Mouse (Mus musculus): ENCODE results near the gene Sppl2b. TPM values are rescaled to one million over a fixed set of nuclear protein-coding genes. Genes with fewer than 3 reads are reported as not detected.

The Sppl2b gene
- total RNA-seq, 1 experiment from 2014 or later = 48.5 TPM

DNA sequence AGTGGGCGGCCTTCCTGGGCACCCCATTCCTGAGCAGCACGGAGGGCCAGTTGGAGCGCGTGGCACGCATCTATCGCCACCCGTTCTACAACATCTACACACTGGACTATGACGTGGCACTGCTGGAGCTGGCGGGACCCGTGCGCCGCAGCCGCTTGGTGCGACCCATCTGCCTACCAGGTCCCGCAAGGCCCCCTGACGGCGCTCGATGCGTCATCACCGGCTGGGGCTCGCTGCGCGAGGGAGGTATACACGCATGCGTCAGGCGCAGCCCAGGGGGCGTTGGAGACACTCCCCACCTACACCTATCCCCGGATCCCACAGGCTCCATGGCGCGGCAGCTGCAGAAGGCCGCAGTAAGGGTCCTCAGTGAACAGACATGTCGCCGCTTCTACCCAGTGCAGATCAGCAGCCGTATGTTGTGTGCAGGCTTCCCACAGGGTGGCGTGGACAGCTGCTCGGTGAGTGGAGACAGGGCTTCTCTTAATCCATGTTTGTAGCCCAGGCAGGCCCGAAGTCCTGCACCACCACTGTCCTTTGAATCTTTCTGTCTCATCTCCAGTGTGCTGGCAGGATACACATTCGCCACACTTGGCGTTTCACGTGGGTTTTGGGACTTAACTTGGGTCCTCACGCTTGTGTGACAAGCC is 42.9 kb downstream of the Sppl2b start:
- DNase-seq = peak; percentile 51

DNA sequence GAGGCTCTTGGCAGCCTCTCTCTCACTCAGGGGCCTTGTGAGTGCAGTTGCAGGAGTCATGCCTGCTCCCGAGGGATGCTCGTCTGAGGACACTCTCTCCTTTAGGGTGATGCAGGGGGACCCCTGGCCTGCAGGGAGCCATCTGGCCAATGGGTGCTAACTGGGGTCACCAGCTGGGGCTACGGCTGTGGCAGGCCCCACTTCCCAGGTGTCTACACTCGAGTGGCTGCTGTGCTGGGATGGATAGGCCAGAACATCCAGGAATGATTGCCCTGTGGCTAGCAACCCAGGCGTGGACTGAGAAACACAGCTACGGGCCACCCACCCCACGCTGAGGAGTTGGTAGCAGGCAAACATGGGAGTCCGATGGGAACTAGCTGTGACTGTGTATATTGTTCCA is 44.0 kb downstream of the Sppl2b start:
- no peak for DNase-seq

DNA sequence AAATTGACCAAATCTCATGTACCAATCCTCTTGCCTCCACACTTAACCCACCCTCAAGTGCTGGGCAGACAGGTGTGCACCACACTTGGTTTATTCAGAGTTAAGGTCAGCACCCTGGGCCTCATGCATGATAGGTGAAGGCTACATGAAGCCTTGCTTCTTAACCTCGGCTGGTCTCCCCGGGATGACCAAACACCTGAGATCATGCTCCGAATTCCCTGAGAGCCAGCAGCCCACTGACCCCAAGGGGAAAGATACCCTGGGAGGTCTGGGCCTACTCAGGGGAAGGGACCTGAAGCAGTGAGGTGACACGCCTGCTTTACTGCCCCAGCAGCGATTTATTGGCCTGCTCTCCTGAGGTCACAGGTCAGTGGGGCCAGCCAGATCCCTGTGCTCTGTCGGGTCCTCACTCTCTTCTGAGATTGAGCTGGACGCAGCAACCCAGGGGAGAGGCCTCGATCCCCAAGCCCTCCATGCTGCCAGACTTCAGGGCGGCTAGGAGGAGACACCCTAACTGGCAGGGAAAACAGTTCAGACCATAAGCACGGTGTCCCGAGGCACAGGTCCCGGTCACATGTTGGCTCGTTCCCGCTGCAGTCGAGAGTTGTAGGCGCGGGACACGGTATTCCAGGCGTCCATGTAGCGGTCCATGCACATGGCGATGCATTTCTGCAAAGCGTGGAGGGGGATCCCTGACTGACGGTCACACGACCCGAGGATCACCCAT is 44.7 kb downstream of the Sppl2b start:
- DNase-seq = no peak

DNA sequence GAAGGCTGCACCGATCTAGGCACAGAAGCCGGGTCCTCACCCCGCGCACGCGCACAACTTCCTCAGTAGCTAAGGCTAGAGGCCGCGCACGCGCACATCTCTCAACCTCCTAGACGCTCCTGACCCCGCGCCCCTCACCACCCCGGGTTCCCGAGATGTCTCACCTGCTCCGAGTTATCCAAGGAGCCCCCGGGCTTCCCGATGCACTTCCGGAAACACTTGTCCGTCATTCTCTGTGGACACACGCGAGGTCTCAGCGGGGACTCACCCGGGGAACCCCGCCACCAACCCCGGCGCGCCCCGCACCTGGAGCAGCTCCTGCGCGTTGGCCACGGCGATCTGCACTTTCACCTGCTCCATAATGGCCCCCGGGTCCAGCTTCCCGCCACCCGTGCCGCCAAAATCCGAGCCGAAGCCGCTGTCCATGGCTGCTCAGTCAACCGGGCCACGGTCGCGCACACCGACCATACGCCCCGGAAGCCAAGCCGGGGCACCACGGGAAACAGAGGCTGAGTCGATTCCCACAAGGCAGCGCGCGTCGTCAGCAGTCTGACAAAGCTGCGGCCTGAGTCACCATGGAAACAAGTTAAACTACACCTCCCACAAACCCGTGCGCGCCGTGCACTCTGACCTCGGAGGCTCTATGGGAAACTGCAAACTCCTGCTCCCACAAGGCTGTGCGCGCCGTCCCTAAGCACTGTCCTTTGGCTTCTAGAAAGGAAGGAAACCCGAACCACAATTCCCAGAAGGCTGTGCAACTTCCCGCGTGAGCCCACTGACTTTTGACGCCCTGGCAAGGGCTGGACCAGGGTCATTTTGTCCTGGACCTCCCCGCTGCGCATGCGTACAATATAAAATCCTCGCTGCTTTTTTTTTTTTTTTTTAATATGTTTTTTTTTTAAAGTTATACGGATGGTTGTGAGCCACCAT is 45.5 kb downstream of the Sppl2b start, which contains the start of gene Timm13:
Gene Timm13, minus strand, starts transcription at position 652 of the 930 bp plus-strand sequence.
- DNase-seq = peak; percentile 94

DNA sequence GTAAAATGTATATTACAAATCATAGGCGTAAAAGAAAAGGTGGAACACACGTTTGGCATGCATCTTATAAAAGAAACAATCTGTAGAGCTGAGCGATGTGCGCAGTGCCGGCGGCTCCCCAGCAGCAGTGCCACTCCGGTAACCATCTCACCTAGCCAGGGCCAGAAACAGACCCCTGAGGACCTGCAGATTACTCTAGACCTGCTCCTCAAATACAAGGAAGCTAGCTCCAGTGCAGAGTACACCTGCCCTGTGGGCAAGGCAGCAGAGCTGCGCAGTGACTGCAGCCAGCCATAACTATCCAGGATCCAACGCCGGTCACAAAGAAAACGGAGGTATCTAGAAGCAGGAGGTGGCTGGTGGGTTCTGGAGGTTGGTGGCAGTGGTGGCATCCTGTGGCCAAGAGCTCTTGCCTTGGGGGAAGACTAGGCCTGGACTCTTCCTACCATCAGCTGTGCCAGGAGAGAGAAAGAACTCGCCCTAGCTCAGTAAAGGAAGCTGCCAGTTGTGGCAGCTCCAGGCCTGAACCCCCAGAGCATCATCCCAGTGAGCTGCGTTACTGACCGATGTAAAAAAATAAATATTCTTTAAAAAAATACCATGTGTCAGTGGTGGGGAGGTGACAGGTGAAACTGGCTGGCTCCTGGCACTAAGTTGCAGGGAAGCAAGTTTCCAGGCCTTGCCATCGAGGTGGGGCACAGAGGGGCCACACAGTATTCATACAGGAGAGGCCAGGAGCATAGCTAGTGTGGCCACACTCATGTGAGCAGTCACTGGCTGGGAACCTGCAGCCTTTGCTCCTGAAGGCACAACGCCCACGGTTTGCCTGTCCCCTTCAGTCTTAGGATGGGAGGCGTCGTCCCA is 46.6 kb downstream of the Sppl2b start:
- no peak for DNase-seq

DNA sequence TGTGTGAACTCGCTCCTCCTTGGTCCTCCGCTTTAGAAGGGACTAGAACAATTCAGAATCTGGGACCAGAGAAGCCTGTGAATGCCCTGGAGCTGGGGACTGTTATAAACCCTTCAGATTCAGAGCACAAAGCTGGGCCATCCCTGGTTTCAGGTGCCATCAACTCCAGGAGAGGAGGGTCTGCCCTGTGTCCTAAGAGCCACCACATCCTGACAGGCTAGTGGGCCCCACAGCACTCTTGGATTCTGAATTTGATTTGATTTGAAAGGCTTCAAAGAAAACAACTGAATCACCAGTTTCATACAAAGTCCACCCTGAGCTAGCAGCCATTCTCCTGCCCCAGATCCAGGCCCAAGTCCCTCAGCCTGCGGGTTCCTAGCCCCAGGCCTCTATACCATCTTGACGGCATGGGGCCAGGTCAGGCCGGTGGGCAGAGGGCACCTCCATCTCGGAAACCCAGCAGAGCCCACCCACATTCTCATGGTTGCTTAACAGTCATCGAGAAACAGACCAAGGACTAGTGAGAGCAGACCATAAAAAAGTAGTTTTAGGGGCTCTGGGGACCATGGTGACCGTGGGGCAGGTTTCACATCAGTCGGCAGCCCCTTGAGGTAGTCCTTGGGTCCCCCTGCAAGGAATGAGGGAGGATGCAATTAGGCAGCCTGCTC is 47.3 kb downstream of the Sppl2b start:
- DNase-seq = no peak

DNA sequence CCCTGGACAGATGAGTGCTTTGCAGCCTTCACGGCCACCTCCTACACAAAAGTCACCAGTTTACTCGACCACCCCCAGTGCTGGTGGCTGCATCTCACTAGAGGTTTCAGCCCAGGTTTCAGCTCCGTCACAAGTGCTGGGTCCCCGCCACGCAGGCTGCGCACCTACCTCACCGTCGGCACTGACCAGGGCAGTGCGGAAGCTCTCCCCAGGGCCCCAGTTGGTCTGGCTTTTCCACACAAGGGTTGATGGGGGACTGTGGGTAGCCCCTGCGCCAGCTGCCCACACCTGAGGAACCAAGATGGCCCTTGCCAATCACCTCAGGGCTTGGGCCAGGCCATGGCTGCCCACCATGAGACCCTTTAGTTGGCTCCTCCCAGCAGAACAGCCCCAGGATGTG is 48.2 kb downstream of the Sppl2b start:
- DNase-seq = no peak

DNA sequence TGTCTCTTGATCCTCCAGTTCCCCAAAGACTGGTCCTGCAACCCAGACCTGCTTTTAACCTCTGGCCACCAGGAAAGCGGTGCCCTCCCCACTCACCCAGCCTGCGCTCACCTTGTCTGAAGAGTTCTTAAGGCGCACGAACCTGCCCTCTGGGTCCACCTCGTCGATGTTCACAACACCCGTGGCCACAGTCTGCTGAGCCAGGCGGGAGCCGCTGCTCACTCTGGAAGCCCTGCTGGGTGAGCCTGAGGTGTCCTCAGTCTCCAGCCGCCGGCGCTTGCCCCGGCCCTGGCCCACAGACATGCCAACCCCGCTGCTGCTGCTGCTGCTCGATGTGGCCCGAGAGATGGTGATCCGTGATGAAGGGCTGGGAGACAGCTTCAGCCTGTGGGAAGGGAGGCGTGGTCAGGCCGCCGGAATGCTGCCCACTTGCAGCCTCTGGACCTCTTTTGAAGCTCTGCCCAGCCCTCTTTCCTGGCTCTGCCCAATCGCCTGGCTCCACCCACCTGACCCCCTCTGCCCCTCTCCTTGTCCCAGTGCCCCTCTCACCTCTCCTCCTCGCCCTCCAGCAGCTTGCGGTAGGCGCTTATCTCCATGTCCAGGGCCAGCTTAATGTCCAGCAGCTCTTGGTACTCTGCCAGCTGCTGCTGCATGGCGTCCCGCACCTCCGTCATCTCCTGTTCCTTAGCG is 49.1 kb downstream of the Sppl2b start:
- DNase-seq = peak; percentile 31

DNA sequence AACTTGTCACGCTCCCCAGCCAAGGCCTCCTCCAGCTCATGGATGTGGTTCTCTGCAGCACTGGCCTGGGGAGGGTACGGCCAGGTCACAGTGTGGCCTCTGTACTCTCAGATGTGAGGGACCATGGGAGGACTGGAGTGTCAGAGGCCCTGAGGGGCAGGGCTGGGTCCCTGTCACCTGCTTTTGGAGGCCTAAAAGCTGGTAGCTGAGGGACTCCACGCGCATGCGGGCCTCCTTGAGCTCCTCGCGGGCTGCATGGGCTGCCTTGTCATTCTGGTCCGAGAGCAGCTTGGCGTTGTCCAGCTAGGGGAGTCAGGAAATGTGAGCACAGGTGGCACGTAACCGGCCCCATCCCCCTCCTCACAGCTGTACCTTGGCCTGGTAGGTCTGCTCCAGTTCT is 49.6 kb downstream of the Sppl2b start:
- DNase-seq = no peak

DNA sequence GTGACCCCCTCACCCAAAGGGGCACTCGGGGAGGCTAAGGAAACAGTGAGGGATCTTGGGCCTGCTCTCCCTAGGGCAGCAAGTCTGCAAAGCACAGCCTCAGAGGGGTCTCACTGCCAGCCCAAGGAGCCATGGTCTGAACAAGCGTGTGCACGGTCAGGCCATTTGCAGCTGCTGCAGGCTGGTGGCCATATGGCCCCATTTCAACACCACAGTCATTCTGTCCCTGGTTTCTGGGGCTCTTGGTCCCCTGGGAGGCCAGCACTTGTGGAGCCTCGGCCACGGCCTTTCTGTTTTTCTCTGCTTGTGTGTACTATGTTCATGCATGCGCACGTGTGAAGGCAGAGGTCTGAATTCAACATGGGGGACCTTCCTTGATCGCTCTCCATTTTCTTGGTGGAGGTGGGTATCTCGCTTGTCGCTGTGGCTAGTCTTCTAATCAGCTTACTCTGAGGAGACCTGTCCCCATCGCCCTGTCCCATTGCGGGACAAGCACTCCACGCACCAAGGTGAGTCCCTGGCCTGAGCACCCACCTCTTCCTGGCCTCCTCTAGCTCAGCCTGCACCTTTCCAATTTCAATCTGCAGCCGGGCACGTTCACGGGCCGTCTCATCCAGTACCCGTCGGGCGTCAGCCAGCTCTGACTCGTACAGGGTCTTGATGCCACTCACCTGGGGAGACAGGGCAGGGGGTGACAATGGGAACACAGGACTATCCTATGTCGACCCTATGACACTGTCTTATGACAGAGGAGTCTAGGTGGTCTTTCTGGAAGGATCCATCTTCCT is 54.5 kb downstream of the Sppl2b start:
- DNase-seq = no peak

DNA sequence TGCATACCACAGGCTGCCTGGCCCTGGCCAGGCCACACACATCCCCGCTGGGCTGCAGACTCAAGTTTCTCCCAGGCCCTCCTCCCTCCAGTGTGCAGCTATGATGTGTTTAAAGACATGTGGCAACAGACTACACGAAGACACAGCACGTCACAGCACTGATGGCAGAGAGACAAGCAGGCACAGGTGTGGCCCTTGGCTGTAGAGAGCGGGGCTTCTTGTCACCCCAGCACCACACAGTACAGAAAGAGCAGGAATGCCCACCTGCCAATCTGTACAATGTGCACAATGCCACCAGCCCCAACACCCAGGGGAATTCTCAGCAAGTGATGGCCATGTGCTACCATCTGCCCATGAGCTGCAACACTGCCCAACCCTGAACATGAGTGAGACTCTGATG is 56.3 kb downstream of the Sppl2b start:
- DNase-seq = no peak

DNA sequence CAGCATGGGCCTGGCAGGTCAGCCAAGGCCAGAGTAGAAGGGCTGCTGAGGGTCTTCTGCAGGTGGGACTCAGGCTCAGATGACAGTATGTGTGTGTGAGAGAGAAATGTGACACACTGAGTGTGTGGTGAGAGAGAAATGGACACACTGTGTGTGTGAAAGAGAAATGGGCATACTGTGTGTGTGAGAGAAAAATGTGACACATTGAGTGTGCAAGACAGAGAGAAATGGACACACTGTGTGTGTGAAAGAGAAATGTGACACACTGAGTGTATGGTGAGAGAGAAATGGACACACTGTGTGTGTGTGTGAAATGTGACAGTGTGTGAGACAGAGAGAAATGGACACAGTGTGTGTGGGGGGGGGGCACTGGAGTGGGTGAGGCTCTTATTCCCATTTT is 56.8 kb downstream of the Sppl2b start:
- DNase-seq = no peak

DNA sequence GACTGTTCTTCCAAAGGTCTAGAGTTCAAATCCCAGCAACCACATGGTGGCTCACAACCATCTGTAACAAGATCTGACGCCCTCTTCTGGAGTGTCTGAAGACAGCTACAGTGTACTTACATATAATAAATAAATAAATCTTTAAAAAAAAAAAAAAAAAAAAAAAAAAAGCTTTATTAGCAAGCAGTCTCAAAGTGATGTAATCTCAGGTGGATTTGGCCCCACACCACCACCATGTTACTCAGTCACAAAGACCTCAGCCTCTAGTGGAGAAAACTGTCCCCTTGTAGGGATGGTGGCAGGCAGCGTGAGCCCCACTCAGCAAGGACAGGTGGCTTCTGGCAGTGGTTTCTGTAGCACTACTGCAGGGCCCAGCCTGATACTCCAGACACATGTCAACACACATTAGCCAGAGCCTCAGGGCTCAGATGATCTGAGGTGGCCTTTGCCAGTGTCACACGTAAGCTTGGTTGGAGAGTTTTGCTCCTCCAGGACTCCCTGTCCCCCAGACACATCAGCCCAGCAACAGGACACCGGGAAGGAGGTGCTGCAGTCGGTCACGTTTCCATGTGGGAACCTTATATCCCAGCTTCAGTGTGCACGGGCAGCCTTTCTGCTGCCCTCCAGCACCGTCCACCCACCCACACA is 58.4 kb downstream of the Sppl2b start:
- no peak for DNase-seq

DNA sequence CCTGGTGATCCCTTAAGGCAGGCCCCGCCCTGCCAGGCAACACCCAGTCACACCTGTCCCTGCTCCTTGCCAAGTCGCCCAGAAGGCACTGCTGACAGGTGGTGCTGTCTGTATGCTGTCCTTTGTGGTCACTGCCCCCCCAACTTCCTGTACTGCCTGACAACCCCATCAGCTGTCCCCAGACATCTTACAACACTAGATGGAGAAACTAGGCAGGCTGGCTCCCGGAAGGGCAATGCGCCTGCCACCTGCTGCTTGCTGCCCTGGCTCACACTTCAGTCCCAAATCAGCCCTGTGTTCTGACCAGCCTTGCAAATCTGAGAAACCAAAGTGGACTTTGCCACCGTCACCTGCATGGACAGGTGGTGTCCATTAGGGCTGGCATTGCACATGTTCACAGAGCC is 59.2 kb downstream of the Sppl2b start:
- DNase-seq = no peak

DNA sequence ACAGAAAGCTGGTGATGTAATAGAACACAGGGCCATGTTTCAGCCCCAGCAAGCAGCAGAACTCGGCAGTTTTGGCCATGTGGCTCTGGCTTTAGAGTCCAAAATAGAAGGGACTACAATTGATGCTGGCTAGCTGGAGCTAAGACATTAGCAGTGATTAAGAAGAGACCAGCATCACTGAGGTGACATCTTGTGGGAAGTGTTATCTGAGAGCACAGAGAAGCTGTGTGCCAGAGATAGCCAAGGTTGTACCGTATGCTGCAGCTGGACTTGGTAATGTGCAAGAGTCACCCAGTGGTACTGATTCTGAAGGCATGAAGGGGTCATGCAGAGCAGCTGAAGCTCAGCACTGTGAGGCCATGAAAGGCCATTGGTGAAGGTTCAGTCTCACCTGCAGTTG is 60.2 kb downstream of the Sppl2b start:
- no peak for DNase-seq

DNA sequence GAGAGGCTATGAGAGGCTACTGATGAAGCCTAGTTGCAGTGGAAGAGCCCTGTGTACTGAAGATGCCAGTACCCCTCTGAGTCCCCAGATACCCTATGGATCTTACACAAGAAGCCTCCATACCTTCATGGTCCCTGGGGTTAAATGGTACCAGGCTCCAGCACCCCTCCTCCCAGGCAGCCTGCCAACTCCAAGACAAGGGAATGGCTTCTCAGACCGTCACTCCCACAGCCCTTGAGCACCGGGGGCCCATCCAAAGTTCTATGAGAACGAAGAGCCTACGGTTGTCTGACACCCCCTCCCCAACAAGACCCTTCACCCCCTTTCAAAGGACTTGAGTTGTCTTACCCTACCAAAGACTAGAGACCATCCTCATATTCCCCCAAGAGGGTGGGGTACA is 60.7 kb downstream of the Sppl2b start:
- DNase-seq = no peak

DNA sequence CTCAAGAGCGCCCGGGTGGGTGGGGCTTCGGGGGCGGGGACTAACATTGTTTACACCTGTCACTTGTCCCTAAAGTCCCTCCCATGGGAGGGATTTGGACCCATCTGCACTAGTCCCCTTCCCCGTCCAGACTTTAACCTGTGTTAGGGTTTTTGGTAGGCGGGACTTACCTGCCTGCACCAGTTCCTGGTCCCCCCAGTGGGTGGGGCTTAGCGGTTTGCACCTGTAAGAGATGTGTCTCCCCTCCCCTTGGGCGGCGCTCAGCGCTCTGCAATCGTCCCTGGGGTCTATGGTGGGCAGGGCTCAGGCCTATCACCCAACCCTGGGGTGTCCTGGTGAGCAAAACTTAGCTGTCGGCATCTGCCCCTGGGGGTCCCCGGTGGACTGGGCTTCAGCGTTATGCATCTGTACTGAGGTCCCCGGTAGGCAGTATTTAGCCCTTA is 62.3 kb downstream of the Sppl2b start:
- DNase-seq = no peak

DNA sequence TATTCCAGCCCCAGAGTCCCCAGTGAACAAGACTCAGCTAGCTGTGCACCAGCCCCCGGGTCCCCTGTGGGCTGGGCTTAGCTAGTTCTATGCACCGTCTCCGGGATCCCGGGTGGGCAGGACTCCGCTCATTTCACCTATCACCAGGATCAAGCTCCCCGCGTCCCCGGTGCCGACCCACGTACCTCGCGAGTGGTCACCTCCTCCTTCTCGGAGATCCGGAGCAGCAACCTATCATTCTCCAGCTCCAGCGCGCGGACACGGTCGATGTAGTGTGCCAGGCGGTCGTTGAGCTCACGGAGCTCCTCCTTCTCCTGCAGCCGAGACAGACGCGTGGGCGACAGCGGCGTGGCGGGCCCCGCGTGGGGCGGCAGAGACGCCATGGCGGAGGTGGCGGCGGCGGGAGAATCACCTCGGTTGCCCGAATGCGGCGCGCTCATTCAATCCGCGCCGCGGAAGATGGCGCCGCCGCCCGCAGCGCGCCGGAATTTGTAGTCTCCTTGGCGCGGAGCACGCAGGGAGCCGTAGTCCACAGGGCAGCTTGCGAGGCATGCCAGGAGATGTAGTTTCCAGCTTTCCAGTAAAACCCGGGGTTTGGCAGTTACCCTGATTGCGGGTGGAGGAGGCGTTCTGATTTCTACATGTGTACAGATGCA is 62.8 kb downstream of the Sppl2b start, which contains the start of gene Lmnb2:
Gene Lmnb2, minus strand, starts transcription at position 467 of the 656 bp plus-strand sequence.
- peak; percentile 77 for DNase-seq

Data from adrenal gland, postnatal 25 days (tissue).